Mouse (Mus musculus) midbrain, embryonic 11.5 days (tissue): ENCODE results near the gene Flt3. TPM values are rescaled to one million over a fixed set of nuclear protein-coding genes. Genes with fewer than 3 reads are reported as not detected.

Source experiments
- ATAC-seq: fragments of 200-750 bp; cut with Nextera tagmentation; 2 replicates; pipeline ENCODE4 v1.8.0; 2017; ENCODE audit warnings: moderate TSS enrichment, moderate library complexity; ENCODE audit not compliant: low FRiP score
- DNase-seq: peaks from one replicate; pipeline ENCODE4 v3.0.0; 2015; ENCODE audit warnings: low spot score; ENCODE audit errors: missing footprints
- H3K27ac ChIP-seq: fragments of 300-500 bp; sonication (generic); 2 replicates; pipeline ENCODE4 v1.5.1; 2014; ENCODE audit warnings: low read depth, low read length
- H3K27me3 ChIP-seq: fragments of 300-500 bp; sonication (generic); 2 replicates; pipeline ENCODE4 v1.6.1; 2014; ENCODE audit warnings: mild to moderate bottlenecking, low read length, moderate library complexity, mixed read lengths; ENCODE audit not compliant: control insufficient read depth, insufficient read depth
- H3K36me3 ChIP-seq: fragments of 300-500 bp; sonication (generic); 2 replicates; pipeline ENCODE4 v1.6.1; 2014; ENCODE audit warnings: mild to moderate bottlenecking, low read length, moderate library complexity, mixed read lengths; ENCODE audit not compliant: control insufficient read depth, insufficient read depth
- H3K4me1 ChIP-seq: fragments of 300-500 bp; sonication (generic); 2 replicates; pipeline ENCODE4 v1.6.1; 2014; ENCODE audit warnings: low read length; ENCODE audit not compliant: control insufficient read depth, insufficient read depth
- H3K4me2 ChIP-seq: fragments of 300-500 bp; sonication (generic); 2 replicates; pipeline ENCODE4 v1.6.1; 2014; ENCODE audit warnings: mild to moderate bottlenecking, moderate library complexity
- H3K4me3 ChIP-seq: fragments of 300-500 bp; sonication (generic); 2 replicates; pipeline ENCODE4 v1.5.1; 2014; ENCODE audit warnings: low read depth, low read length
- H3K9ac ChIP-seq: fragments of 300-500 bp; sonication (generic); 2 replicates; pipeline ENCODE4 v1.6.1; 2014; ENCODE audit warnings: low read length
- H3K9me3 ChIP-seq: fragments of 300-500 bp; sonication (generic); 2 replicates; pipeline ENCODE4 v1.6.1; 2016; ENCODE audit warnings: low read length; ENCODE audit not compliant: control insufficient read depth
- WGBS: fragments of 180-500 bp; shearing (Covaris S2); extraction: QIAGEN DNeasy Blood & Tissue Kit; methylation state at CpG from one replicate; pipeline ENCODE4 v1.1.7; 2014; 5-methylcytosine and 5-hydroxymethylcytosine counted together
- polyA plus RNA-seq: library from polyadenylated mRNA; unstranded; fragments of >200 nt; fragmentation: Nextera tagmentation; extraction: Ambion mirVana; gene quantifications from 2 replicates; pipeline ENCODE4 v1.2.1, GENCODE M21; 2014

Gene Flt3
- polyA plus RNA-seq, 1 experiment from 2014 or later, result 0.05 TPM

GRCm38 (mm10) chr5:147314646-147315431 lies 85.5 kb downstream of the Flt3 start:
- Histone ChIP-seq H3K4me1 (peaks cover 3% of the 10 kb centered on the region; the same call in 1 of the 2 replicates), H3K27ac (no peak overlapping the region), H3K27me3 (peaks cover 94% of the 10 kb centered on the region), H3K9me3 (no peaks in the 10 kb centered on the region), H3K4me3 (no peak overlapping the region), H3K9ac (no peak overlapping the region), H3K4me2 (no peak overlapping the region), H3K36me3 (no peaks in the 10 kb centered on the region)
- WGBS, result under 1% methylated on average over 39 of the region's 39 CpGs
- ATAC-seq, result no peak
- DNase-seq, result peak; percentile 92

- Histone ChIP-seq H3K9me3 (no peaks in the 10 kb centered on the region), H3K4me1 (peaks cover 3% of the 10 kb centered on the region; the same call in 1 of the 2 replicates), H3K4me3 (no peak overlapping the region), H3K27ac (no peak overlapping the region), H3K27me3 (peaks cover 99% of the 10 kb centered on the region), H3K36me3 (no peaks in the 10 kb centered on the region), H3K4me2 (no peak overlapping the region), H3K9ac (no peak overlapping the region)
- DNase-seq (peak; percentile 95), ATAC-seq (no peak)
- WGBS, result 2% methylated on average over 27 of the region's 27 CpGs
Observed at GRCm38 (mm10) chr5:147312830-147313685, 87.2 kb downstream of the Flt3 start.

GRCm38 (mm10) chr5:147309786-147310185 lies 90.5 kb downstream of the Flt3 start:
- 0% methylated on average over 2 of the region's 2 CpGs for WGBS

GRCm38 (mm10) chr5:147308451-147308850 lies 91.8 kb downstream of the Flt3 start:
- no peak overlapping the region for H3K27ac ChIP-seq
- 7% methylated on average over 9 of the region's 9 CpGs for WGBS
- H3K4me3 ChIP-seq, result no peak overlapping the region
- H3K36me3 ChIP-seq, result no peaks in the 10 kb centered on the region
- peak; percentile 94 for DNase-seq
- peaks cover 100% of the 10 kb centered on the region for H3K27me3 ChIP-seq
- H3K9me3 ChIP-seq, result no peaks in the 10 kb centered on the region
- H3K4me2 ChIP-seq, result no peak overlapping the region
- H3K4me1 ChIP-seq, result peaks cover 7% of the 10 kb centered on the region
- no peak for ATAC-seq
- no peak overlapping the region for H3K9ac ChIP-seq

More at GRCm38 (mm10) chr5:147309786-147310185, 90.5 kb downstream of the Flt3 start:
- Histone ChIP-seq H3K9ac (no peak overlapping the region), H3K27me3 (peaks cover 100% of the 10 kb centered on the region), H3K27ac (no peak overlapping the region), H3K4me1 (peaks cover 4% of the 10 kb centered on the region), H3K9me3 (no peaks in the 10 kb centered on the region), H3K36me3 (no peaks in the 10 kb centered on the region), H3K4me3 (no peak overlapping the region), H3K4me2 (no peak overlapping the region)
- no peak for ATAC-seq
- peak; percentile 81 for DNase-seq

GRCm38 (mm10) chr5:147307398-147307785 lies 92.9 kb downstream of the Flt3 start:
- H3K36me3 ChIP-seq, result no peaks in the 10 kb centered on the region
- no peak overlapping the region for H3K4me2 ChIP-seq
- H3K9ac ChIP-seq, result no peak overlapping the region
- H3K9me3 ChIP-seq, result no peaks in the 10 kb centered on the region
- H3K4me3 ChIP-seq, result no peak overlapping the region
- peaks cover 7% of the 10 kb centered on the region for H3K4me1 ChIP-seq
- 0% methylated on average over 12 of the region's 12 CpGs for WGBS
- peaks cover 100% of the 10 kb centered on the region for H3K27me3 ChIP-seq
- ATAC-seq (no peak), DNase-seq (no peak)
- no peak overlapping the region for H3K27ac ChIP-seq

GRCm38 (mm10) chr5:147306638-147307397 lies 93.5 kb downstream of the Flt3 start, which contains the start of gene Cdx2:
Cdx2 (minus strand) TSS chr5:147307270.
- ATAC-seq, result no peak
- no peaks in the 10 kb centered on the region for H3K9me3 ChIP-seq

GRCm38 (mm10) chr5:147305856-147306637 lies 94.2 kb downstream of the Flt3 start:
- Histone ChIP-seq H3K27ac (no peak overlapping the region), H3K4me1 (peaks cover 7% of the 10 kb centered on the region), H3K9me3 (no peaks in the 10 kb centered on the region), H3K27me3 (peaks cover 100% of the 10 kb centered on the region), H3K36me3 (no peaks in the 10 kb centered on the region), H3K4me2 (no peak overlapping the region), H3K4me3 (no peak overlapping the region), H3K9ac (no peak overlapping the region)
- ATAC-seq (no peak), DNase-seq (peak; percentile 95)
- WGBS, result under 1% methylated on average over 57 of the region's 58 CpGs

More at GRCm38 (mm10) chr5:147306638-147307397, 93.5 kb downstream of the Flt3 start, which contains the start of gene Cdx2:
- no peaks in the 10 kb centered on the region for H3K36me3 ChIP-seq
- DNase-seq, result peak; percentile 94
- peaks cover 100% of the 10 kb centered on the region for H3K27me3 ChIP-seq
- no peak within 1 kb of the TSS for H3K4me3 ChIP-seq
- H3K27ac ChIP-seq, result no peak within 1 kb of the TSS
- 2% methylated on average over 63 of the region's 63 CpGs for WGBS
- no peak within 1 kb of the TSS for H3K4me2 ChIP-seq
- H3K4me1 ChIP-seq, result peaks cover 7% of the 10 kb centered on the region
- no peak within 1 kb of the TSS for H3K9ac ChIP-seq

- Histone ChIP-seq H3K27ac (no peak overlapping the region), H3K4me3 (no peak overlapping the region), H3K9ac (no peak overlapping the region), H3K9me3 (no peaks in the 10 kb centered on the region), H3K36me3 (no peaks in the 10 kb centered on the region), H3K4me2 (no peak overlapping the region), H3K27me3 (peaks cover 100% of the 10 kb centered on the region), H3K4me1 (peaks cover 7% of the 10 kb centered on the region)
- DNase-seq (peak; percentile 94), ATAC-seq (no peak)
- under 1% methylated on average over 16 of the region's 16 CpGs for WGBS
Observed at GRCm38 (mm10) chr5:147305166-147305565, 95.1 kb downstream of the Flt3 start.
